Mouse (Mus musculus): ENCODE data around the gene Aak1.

The Aak1 gene

GRCm38 (mm10) chr6:86848915-86849644 lies at the start of gene Aak1:
Gene Aak1, plus strand, starts transcription at chr6:86849517.
- in situ Hi-C loops (cut with MboI; ENCODE audit: low pct_unique_long_range_greater_than_20kb in 1 of 2, low sequenced_read_pairs in 2 of 2, unreplicated experiment in 1 of 2), result no loop called here

GRCm38 (mm10) chr6:86800467-86800866 lies 48.9 kb upstream of the Aak1 start:
- in situ Hi-C loops (cut with MboI; ENCODE audit: low pct_unique_long_range_greater_than_20kb in 1 of 2, low sequenced_read_pairs in 2 of 2, unreplicated experiment in 1 of 2), result no loop called here

GRCm38 (mm10) chr6:86801431-86801830 lies 47.9 kb upstream of the Aak1 start:
- in situ Hi-C loops (cut with MboI; ENCODE audit: low pct_unique_long_range_greater_than_20kb in 1 of 2, low sequenced_read_pairs in 2 of 2, unreplicated experiment in 1 of 2), result no loop called here

- in situ Hi-C loops (cut with MboI; ENCODE audit: low pct_unique_long_range_greater_than_20kb in 1 of 2, low sequenced_read_pairs in 2 of 2, unreplicated experiment in 1 of 2), result no loop called here
These were observed 44.7 kb upstream of the Aak1 start for GRCm38 (mm10) chr6:86804646-86805045.

- in situ Hi-C loops (cut with MboI; ENCODE audit: low pct_unique_long_range_greater_than_20kb in 1 of 2, low sequenced_read_pairs in 2 of 2, unreplicated experiment in 1 of 2), result no loop called here
These were observed 42.7 kb upstream of the Aak1 start for GRCm38 (mm10) chr6:86806455-86807086.

GRCm38 (mm10) chr6:86812919-86813318 lies 36.4 kb upstream of the Aak1 start:
- in situ Hi-C loops (cut with MboI; ENCODE audit: low pct_unique_long_range_greater_than_20kb in 1 of 2, low sequenced_read_pairs in 2 of 2, unreplicated experiment in 1 of 2), result loop anchor here in 1 of 2 experiments (5.0 kb wide), 1 partner anchor 61 kb away; no protein-coding TSS in a partner anchor

- in situ Hi-C loops (cut with MboI; ENCODE audit: low pct_unique_long_range_greater_than_20kb in 1 of 2, low sequenced_read_pairs in 2 of 2, unreplicated experiment in 1 of 2), result loop anchor here in 1 of 2 experiments (5.0 kb wide), 1 partner anchor 61 kb away; no protein-coding TSS in a partner anchor
These were observed 36.0 kb upstream of the Aak1 start for GRCm38 (mm10) chr6:86813341-86813740.

GRCm38 (mm10) chr6:86814926-86815325 lies 34.4 kb upstream of the Aak1 start:
- in situ Hi-C loops (cut with MboI; ENCODE audit: low pct_unique_long_range_greater_than_20kb in 1 of 2, low sequenced_read_pairs in 2 of 2, unreplicated experiment in 1 of 2), result loop anchor here in 1 of 2 experiments (5.0 kb wide), 1 partner anchor 63 kb away; no protein-coding TSS in a partner anchor

- in situ Hi-C loops (cut with MboI; ENCODE audit: low pct_unique_long_range_greater_than_20kb in 1 of 2, low sequenced_read_pairs in 2 of 2, unreplicated experiment in 1 of 2), result no loop called here
These were observed 33.9 kb upstream of the Aak1 start for GRCm38 (mm10) chr6:86815436-86815835.

GRCm38 (mm10) chr6:86816586-86816985 lies 32.7 kb upstream of the Aak1 start:
- in situ Hi-C loops (cut with MboI; ENCODE audit: low pct_unique_long_range_greater_than_20kb in 1 of 2, low sequenced_read_pairs in 2 of 2, unreplicated experiment in 1 of 2), result no loop called here

- in situ Hi-C loops (cut with MboI; ENCODE audit: low pct_unique_long_range_greater_than_20kb in 1 of 2, low sequenced_read_pairs in 2 of 2, unreplicated experiment in 1 of 2), result no loop called here
These were observed 30.4 kb upstream of the Aak1 start for GRCm38 (mm10) chr6:86818914-86819313.

GRCm38 (mm10) chr6:86819926-86820325 lies 29.4 kb upstream of the Aak1 start:
- in situ Hi-C loops (cut with MboI; ENCODE audit: low pct_unique_long_range_greater_than_20kb in 1 of 2, low sequenced_read_pairs in 2 of 2, unreplicated experiment in 1 of 2), result no loop called here

GRCm38 (mm10) chr6:86820690-86821089 lies 28.6 kb upstream of the Aak1 start:
- in situ Hi-C loops (cut with MboI; ENCODE audit: low pct_unique_long_range_greater_than_20kb in 1 of 2, low sequenced_read_pairs in 2 of 2, unreplicated experiment in 1 of 2), result no loop called here

- in situ Hi-C loops (cut with MboI; ENCODE audit: low pct_unique_long_range_greater_than_20kb in 1 of 2, low sequenced_read_pairs in 2 of 2, unreplicated experiment in 1 of 2), result no loop called here
These were observed 26.8 kb upstream of the Aak1 start for GRCm38 (mm10) chr6:86822285-86823050.

- in situ Hi-C loops (cut with MboI; ENCODE audit: low pct_unique_long_range_greater_than_20kb in 1 of 2, low sequenced_read_pairs in 2 of 2, unreplicated experiment in 1 of 2), result no loop called here
These were observed 26.3 kb upstream of the Aak1 start for GRCm38 (mm10) chr6:86823051-86823431.

GRCm38 (mm10) chr6:86823824-86824223 lies 25.5 kb upstream of the Aak1 start:
- in situ Hi-C loops (cut with MboI; ENCODE audit: low pct_unique_long_range_greater_than_20kb in 1 of 2, low sequenced_read_pairs in 2 of 2, unreplicated experiment in 1 of 2), result no loop called here

GRCm38 (mm10) chr6:86824401-86824800 lies 24.9 kb upstream of the Aak1 start:
- in situ Hi-C loops (cut with MboI; ENCODE audit: low pct_unique_long_range_greater_than_20kb in 1 of 2, low sequenced_read_pairs in 2 of 2, unreplicated experiment in 1 of 2), result no loop called here

- in situ Hi-C loops (cut with MboI; ENCODE audit: low pct_unique_long_range_greater_than_20kb in 1 of 2, low sequenced_read_pairs in 2 of 2, unreplicated experiment in 1 of 2), result no loop called here
These were observed 21.9 kb upstream of the Aak1 start for GRCm38 (mm10) chr6:86827432-86827831.

GRCm38 (mm10) chr6:86829768-86830167 lies 19.5 kb upstream of the Aak1 start:
- in situ Hi-C loops (cut with MboI; ENCODE audit: low pct_unique_long_range_greater_than_20kb in 1 of 2, low sequenced_read_pairs in 2 of 2, unreplicated experiment in 1 of 2), result no loop called here
